In the genomic region with DNA sequence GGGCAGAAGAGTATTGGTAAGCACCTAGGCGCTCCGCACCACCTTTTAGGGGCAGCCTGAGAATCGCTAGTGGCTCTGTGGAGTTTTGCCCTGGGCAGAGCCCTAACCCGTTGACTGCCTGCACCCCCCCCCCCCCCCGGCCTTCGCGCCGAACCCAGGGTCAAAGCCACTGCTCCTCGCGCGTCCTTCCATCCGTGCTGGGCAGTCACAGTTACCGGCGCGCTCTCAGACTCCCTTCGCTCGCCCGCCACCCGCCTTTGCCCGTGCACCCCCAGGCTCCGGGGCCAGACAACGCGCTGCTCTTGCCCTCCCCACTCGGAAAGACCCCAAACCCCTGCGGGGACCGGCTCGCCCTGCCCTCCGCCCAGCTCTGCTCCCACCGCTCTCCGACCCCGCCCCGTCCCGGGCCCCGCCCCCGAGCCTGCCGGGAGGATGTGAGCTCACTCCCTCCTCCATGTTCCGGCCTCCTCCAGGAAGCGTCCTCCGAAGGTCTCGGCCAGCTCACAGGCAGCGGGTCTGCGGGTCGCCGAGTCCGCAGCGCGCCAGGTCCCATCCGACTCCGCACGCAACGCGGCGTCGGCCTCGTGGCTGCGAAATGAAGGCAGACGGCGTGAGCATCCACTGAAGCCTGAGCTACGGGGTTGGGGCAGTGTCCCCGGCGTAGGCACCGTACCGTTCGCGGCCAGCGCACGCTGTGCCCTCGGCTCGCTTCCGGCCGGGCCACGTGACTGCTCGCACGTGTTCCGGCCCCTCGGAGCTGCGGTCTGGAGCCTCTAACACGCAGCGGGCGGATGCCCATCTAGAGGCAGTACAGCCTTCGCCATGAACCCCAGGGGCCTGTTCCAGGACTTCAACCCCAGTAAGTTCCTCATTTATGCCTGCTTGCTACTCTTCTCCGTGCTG, we compare ENCODE assay signal across 8 mouse cellular contexts. TPM values are rescaled to one million over a fixed set of nuclear protein-coding genes. Genes with fewer than 3 reads are reported as not detected.
DNase-seq lines count a peak whose midpoint lies in the region; ATAC-seq lines count a peak whose summit lies in the region.

A gene (plus strand): TSS at position 472 of the 903 bp plus-strand sequence.

- intact Hi-C loops in left cerebral cortex, postnatal 4 days (cut with DNase I), result no loop called here

- peak within 1 kb of the TSS; percentile 76 for H3K9ac ChIP-seq in midbrain, embryonic 11.5 days (ENCODE audit: low read length)

- peak within 1 kb of the TSS; percentile 80 for H3K4me2 ChIP-seq in midbrain, embryonic 11.5 days

- no peaks in the 10 kb centered on the region for H3K27me3 ChIP-seq in midbrain, embryonic 11.5 days (ENCODE audit: control insufficient read depth, insufficient read depth, low read length)

- ATAC-seq in granulocyte monocyte progenitor cell, adult 5-6 weeks (replicated peaks; ENCODE audit: poor library complexity, severe bottlenecking), result peak; percentile 75
- peak; percentile 98 for ATAC-seq in midbrain, embryonic 11.5 days (ENCODE audit: low FRiP score)

- peak within 1 kb of the TSS; percentile 61 for H3K4me3 ChIP-seq in midbrain, embryonic 11.5 days (ENCODE audit: low read depth, low read length)

- no peak within 1 kb of the TSS; the same call in 1 of the 2 replicates for H3K27ac ChIP-seq in midbrain, embryonic 11.5 days (ENCODE audit: low read depth, low read length)

- H3K9me3 ChIP-seq in midbrain, embryonic 11.5 days (ENCODE audit: control insufficient read depth, low read length), result peaks cover 5% of the 10 kb centered on the region; the same call in 1 of the 2 replicates

- H3K36me3 ChIP-seq in midbrain, embryonic 11.5 days (ENCODE audit: control insufficient read depth, insufficient read depth, low read length), result peaks cover 13% of the 10 kb centered on the region; the same call in 1 of the 2 replicates

- 2% methylated on average over 79 of the region's 82 CpGs for WGBS in midbrain, embryonic 11.5 days

- peak; percentile 90 for DNase-seq in adrenal gland, adult 8-10 months
- DNase-seq in embryo, embryonic 11.5 days (ENCODE audit: low read depth, low spot score), result peak; percentile 79
- peak; percentile 90 for DNase-seq in kidney, adult 11 months
- peak; percentile 97 for DNase-seq in left cerebral cortex, postnatal 4 days
- DNase-seq in midbrain, embryonic 11.5 days (ENCODE audit: low spot score, missing footprints), result peak; percentile 99
- peak; percentile 88 for DNase-seq in right cerebral cortex, postnatal 4 days
- peak; percentile 96 for DNase-seq in yolk sac, embryonic 10.5 days (ENCODE audit: low spot score)

- peaks cover 13% of the 10 kb centered on the region for H3K4me1 ChIP-seq in midbrain, embryonic 11.5 days (ENCODE audit: control insufficient read depth, insufficient read depth, low read length)

RNA-seq across cellular contexts. Expression of the gene that starts here (rescaled TPM):
- total RNA-seq in adrenal gland, adult 8-10 months (2022), result 10 to 100 TPM; 26.0 to 35.3 (median 29.8) TPM
- total RNA-seq in granulocyte monocyte progenitor cell, adult 5-6 weeks (2014; fragmentation: Nextera tagmentation), result 10.8 and 17.3 TPM in 2 replicates
- 12.6 and 13.0 TPM in 2 replicates for total RNA-seq in granulocyte monocyte progenitor cell, adult 5-6 weeks (2017)
- 10 to 100 TPM; 14.1 to 15.3 TPM for total RNA-seq in left cerebral cortex, postnatal 4 days (2021)
- 22.2 and 23.6 TPM in 2 replicates for polyA plus RNA-seq in midbrain, embryonic 11.5 days (2014; fragmentation: Nextera tagmentation; extraction: Ambion mirVana)
